Mouse (Mus musculus) cerebellum, adult 2 months (tissue): ENCODE measurements around the gene Ubp1. TPM values are rescaled to one million over a fixed set of nuclear protein-coding genes. Genes with fewer than 3 reads are reported as not detected.

ENCODE experiments used
- DNase-seq, 2 experiments: peaks; one replicate each; pipeline ENCODE4 v3.0.0; 2021
- H3K27ac ChIP-seq: fragments of 200-500 bp; 2 replicates; pipeline ENCODE4 v1.5.1; 2012; ENCODE audit warnings: low read length, control low read depth, inconsistent platforms; ENCODE audit not compliant: insufficient read depth
- H3K27me3 ChIP-seq: fragments of 200-500 bp; 2 replicates; pipeline ENCODE4 v1.6.1; 2012; ENCODE audit warnings: inconsistent platforms, mild to moderate bottlenecking, low read length, moderate library complexity; ENCODE audit not compliant: control insufficient read depth, insufficient read depth
- H3K4me1 ChIP-seq: fragments of 200-500 bp; 2 replicates; pipeline ENCODE4 v1.6.1; 2011; ENCODE audit warnings: low read length; ENCODE audit not compliant: control insufficient read depth, insufficient read depth
- H3K4me3 ChIP-seq: fragments of 200-500 bp; replicated peaks from 2 replicates; pipeline ENCODE3; 2011; ENCODE audit warnings: mild to moderate bottlenecking, low read depth, low read length, control low read depth; ENCODE audit not compliant: insufficient read depth
- CTCF ChIP-seq: fragments of 200-500 bp; IDR thresholded peaks from 2 replicates; pipeline ENCODE4 v1.5.1; 2011; ENCODE audit warnings: low read depth, mild to moderate bottlenecking, control low read depth, low read length, moderate library complexity, borderline replicate concordance; ENCODE audit not compliant: insufficient read depth
- POLR2A ChIP-seq: fragments of 200-500 bp; IDR thresholded peaks from 2 replicates; pipeline ENCODE4 v1.6.1; 2011; ENCODE audit warnings: low read length, control low read depth, borderline replicate concordance; ENCODE audit not compliant: insufficient read depth
- WGBS: fragments of 180-500 bp; shearing (Covaris S2); methylation state at CpG from one replicate; pipeline ENCODE4 v1.1.7; 2018; 5-methylcytosine and 5-hydroxymethylcytosine counted together
- polyA plus RNA-seq: library from polyadenylated mRNA; depleted of rRNA; stranded (reverse); fragments of >200 nt; gene quantifications from 2 replicates; pipeline ENCODE4 v1.2.3, GENCODE M21; 2012

Ubp1 gene
- polyA plus RNA-seq, 1 experiment, result 116 TPM

DNA sequence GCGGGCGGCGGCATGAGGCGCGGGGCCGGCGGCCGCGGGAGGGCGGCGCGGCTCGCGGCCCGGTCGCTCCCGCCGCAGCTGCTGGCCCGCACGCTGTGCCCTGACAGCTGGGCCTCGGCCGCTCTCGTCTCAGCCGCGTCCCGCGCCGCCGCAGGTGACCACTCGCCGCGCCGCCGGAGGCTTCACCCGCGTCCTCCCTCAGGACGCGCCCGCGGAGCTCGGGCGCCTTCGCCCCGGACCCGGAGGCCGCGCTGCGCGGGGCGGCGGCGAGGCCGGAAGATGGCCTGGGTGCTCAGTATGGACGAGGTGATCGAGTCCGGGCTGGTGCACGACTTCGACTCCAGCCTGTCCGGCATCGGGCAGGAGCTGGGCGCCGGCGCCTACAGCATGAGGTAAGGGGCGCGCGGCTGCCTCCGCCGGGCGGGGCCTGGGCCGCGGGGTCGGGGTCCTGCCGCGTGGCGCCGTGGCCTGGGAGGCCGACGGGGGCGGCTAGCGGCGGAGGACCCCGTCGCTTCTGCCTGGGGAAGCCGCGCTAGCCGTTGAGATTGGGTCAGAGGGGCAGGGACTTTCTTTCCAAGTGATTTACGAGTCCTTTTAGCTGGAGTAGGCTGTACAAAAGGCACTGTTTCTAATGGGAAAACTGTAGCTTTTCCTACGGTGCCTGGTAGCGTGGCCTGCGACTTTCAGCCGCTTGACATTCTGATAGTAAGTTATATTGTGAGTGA, 803 bp downstream of the Ubp1 start:
- WGBS, result under 1% methylated on average over 69 of the region's 91 CpGs
- TF ChIP-seq CTCF (no peak), POLR2A (no peak)
- peak overlapping the region; percentile 74 for H3K4me3 ChIP-seq

GRCm38 (mm10) chr9:113932100-113932470, 1.4 kb downstream of the Ubp1 start:
- no peak overlapping the region for H3K27ac ChIP-seq
- TF ChIP-seq POLR2A (no peak), CTCF (no peak)
- no peaks in the 10 kb centered on the region; the same call in 1 of the 2 replicates for H3K4me1 ChIP-seq
- H3K27me3 ChIP-seq, result no peaks in the 10 kb centered on the region
- no peak for DNase-seq
- peak overlapping the region; percentile 74 for H3K4me3 ChIP-seq
- WGBS, result 2% methylated on average over 8 of the region's 8 CpGs

More for the DNA sequence above, 803 bp downstream of the Ubp1 start:
- Histone ChIP-seq H3K4me1 (no peaks in the 10 kb centered on the region; the same call in 1 of the 2 replicates), H3K27me3 (no peaks in the 10 kb centered on the region), H3K27ac (peak overlapping the region; percentile 23; the same call in 1 of the 2 replicates)
- DNase-seq, result peak; percentile 50 to 56

DNA sequence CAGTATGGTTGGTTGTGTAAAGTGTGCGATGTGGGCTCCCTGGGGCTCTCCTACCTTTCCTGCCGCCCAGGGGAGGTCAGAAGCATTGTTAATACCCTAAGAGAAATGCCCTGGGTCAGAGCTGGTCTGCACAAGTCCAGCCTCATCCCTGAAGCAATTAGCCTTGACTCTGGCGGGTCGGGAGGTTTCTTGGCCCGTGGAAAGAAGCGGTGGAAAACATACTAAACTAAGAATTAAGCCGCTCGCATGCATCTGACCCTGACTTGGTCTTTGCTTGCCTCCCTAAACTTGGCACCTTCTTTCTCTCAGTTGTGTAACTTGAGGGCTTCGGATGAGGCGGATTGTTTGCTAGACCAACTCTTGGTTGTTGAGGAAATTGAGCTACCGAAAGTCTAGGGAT, 1.8 kb downstream of the Ubp1 start:
- TF ChIP-seq CTCF (no peak), POLR2A (no peak)
- DNase-seq, result no peak
- H3K27ac ChIP-seq, result no peak overlapping the region
- WGBS, result 10% methylated on average over 11 of the region's 11 CpGs
- no peaks in the 10 kb centered on the region for H3K27me3 ChIP-seq
- H3K4me1 ChIP-seq, result no peaks in the 10 kb centered on the region; the same call in 1 of the 2 replicates
- H3K4me3 ChIP-seq, result peak overlapping the region; percentile 74

- Histone ChIP-seq H3K4me3 (no peak overlapping the region), H3K4me1 (peaks cover 12% of the 10 kb centered on the region), H3K27me3 (no peaks in the 10 kb centered on the region), H3K27ac (no peak overlapping the region)
- TF ChIP-seq POLR2A (no peak), CTCF (no peak)
- no peak for DNase-seq
- 27% methylated on average over 5 of the region's 5 CpGs for WGBS
Measured at GRCm38 (mm10) chr9:113935638-113936037, 4.9 kb downstream of the Ubp1 start.

- Histone ChIP-seq H3K27me3 (no peaks in the 10 kb centered on the region), H3K4me3 (no peak overlapping the region), H3K27ac (peak overlapping the region; percentile 44), H3K4me1 (peaks cover 18% of the 10 kb centered on the region)
- no peak for TF ChIP-seq CTCF
- DNase-seq, result peak; percentile 55 to 73
- WGBS, result 41% methylated on average over 9 of the region's 9 CpGs
Measured at GRCm38 (mm10) chr9:113939063-113939850, 8.5 kb downstream of the Ubp1 start.

DNA sequence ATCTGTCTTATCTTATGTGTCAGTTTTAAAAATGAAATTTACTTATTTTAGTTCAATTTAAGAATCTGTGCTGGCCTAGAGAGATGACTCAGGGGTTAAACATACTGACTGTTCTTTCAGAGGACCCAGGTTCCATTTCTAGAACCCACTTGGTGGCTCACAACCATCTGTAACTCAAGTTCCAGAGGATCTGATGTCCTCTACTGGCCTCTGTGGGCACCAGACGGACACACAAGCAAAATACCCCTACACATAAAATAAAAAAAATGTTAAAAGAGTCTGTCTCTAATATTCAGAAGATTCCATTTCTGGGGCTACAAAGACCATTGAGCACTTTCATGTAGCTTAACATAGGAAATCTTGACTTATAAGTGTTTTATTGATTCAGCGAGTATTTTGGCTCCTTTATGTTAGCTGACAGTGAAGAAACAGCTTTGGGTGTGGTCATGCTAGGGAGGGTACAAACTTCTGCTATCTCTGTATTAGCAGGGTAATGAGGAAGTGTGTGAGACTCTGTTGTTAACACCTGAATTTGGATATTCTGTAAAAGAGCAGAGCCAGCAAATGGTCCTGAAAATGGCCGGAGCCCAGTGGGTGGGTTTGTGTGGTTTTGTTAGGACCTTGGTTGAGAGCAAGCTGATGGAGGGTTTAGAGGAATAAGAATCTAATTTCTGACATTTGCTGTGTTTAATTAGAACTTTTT, 10.5 kb downstream of the Ubp1 start:
- no peak overlapping the region for H3K27ac ChIP-seq
- DNase-seq, result no peak
- no peak for TF ChIP-seq CTCF
- TF ChIP-seq POLR2A, result no peak
- H3K27me3 ChIP-seq, result no peaks in the 10 kb centered on the region
- WGBS, result 94% methylated on average over 3 of the region's 3 CpGs
- H3K4me1 ChIP-seq, result peaks cover 18% of the 10 kb centered on the region
- no peak overlapping the region for H3K4me3 ChIP-seq

- H3K4me1 ChIP-seq, result peaks cover 13% of the 10 kb centered on the region
- TF ChIP-seq POLR2A (no peak), CTCF (no peak)
- WGBS, result 91% methylated on average over 1 of the region's 1 CpGs
- DNase-seq, result no peak
- H3K27me3 ChIP-seq, result no peaks in the 10 kb centered on the region
- H3K27ac ChIP-seq, result no peak overlapping the region
- H3K4me3 ChIP-seq, result no peak overlapping the region
Measured at GRCm38 (mm10) chr9:113943372-113943771, 12.6 kb downstream of the Ubp1 start.
